Mouse (Mus musculus) forebrain, embryonic 14.5 days (tissue): Measurements from ENCODE around the gene Olfr1208. TPM values are rescaled to one million over a fixed set of nuclear protein-coding genes. Genes with fewer than 3 reads are reported as not detected.

Experiments
- ATAC-seq: fragments of 200-750 bp; cut with Nextera tagmentation; 2 replicates; pipeline ENCODE4 v1.8.0; 2017; ENCODE audit warnings: mild to moderate bottlenecking, moderate library complexity
- DNase-seq: peaks from one replicate; pipeline ENCODE4 v3.0.0-alpha.2; 2015; ENCODE audit warnings: low spot score
- H3K27ac ChIP-seq: fragments of 300-500 bp; sonication (generic); 2 replicates; pipeline ENCODE4 v1.5.1; 2014; ENCODE audit warnings: low read depth, mild to moderate bottlenecking, control low read depth, low read length, moderate library complexity
- H3K27me3 ChIP-seq: fragments of 300-500 bp; sonication (generic); replicated peaks from 2 replicates; pipeline ENCODE4 v1.6.1; 2014; ENCODE audit warnings: low read length, control low read depth, mixed read lengths; ENCODE audit not compliant: control insufficient read depth, insufficient read depth
- H3K36me3 ChIP-seq: fragments of 300-500 bp; sonication (generic); 2 replicates; pipeline ENCODE4 v1.6.1; 2014; ENCODE audit warnings: low read length, control low read depth; ENCODE audit not compliant: control insufficient read depth, insufficient read depth
- H3K4me1 ChIP-seq: fragments of 300-500 bp; sonication (generic); 2 replicates; pipeline ENCODE4 v1.6.1; 2014; ENCODE audit warnings: antibody characterized with exemption, low read length, control low read depth; ENCODE audit not compliant: control insufficient read depth, insufficient read depth
- H3K4me2 ChIP-seq: fragments of 300-500 bp; sonication (generic); 2 replicates; pipeline ENCODE4 v1.6.1; 2014; ENCODE audit warnings: mild to moderate bottlenecking, control low read depth, low read length
- H3K4me3 ChIP-seq: fragments of 300-500 bp; sonication (generic); 2 replicates; pipeline ENCODE4 v1.5.1; 2014; ENCODE audit warnings: low read depth, low read length, control low read depth
- H3K9ac ChIP-seq: fragments of 300-500 bp; sonication (generic); 2 replicates; pipeline ENCODE4 v1.6.1; 2014; ENCODE audit warnings: mild to moderate bottlenecking, low read length, control low read depth, moderate library complexity
- H3K9me3 ChIP-seq: fragments of 300-500 bp; sonication (generic); replicated peaks from 2 replicates; pipeline ENCODE4 v1.6.1; 2016; ENCODE audit warnings: low read length, control low read depth, mixed read lengths; ENCODE audit not compliant: control insufficient read depth
- WGBS: fragments of 180-500 bp; shearing (Covaris S2); extraction: QIAGEN DNeasy Blood & Tissue Kit; methylation state at CpG from one replicate; pipeline ENCODE4 v1.1.7; 2014; 5-methylcytosine and 5-hydroxymethylcytosine counted together
- polyA plus RNA-seq: library from polyadenylated mRNA; unstranded; fragments of >200 nt; fragmentation: Nextera tagmentation; extraction: Ambion mirVana; gene quantifications from 2 replicates; pipeline ENCODE4 v1.2.1, GENCODE M21; 2014

Olfr1208 gene
- polyA plus RNA-seq = not detected in 2 replicates

DNA sequence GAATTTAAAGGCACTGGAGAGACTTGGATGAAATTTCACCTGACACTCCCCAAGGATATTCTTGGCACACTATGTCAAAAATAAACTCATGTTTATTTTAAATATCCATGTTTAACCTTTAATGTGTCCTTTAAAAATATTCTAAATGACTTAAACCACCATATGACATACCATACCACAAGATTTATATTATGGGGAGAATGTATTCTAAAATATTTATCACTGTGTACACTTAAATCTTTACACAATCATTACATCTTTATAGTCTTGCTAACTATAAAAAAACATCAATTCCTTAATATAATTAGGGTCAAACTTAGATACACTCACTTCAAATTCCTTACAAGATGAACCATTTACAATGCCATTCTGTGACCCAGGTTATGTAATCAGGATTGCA lies at the start of gene Olfr1208:
Olfr1208 (minus strand) TSS at position 101 of the 400 bp plus-strand sequence.
- Histone ChIP-seq H3K9me3 (no peaks in the 10 kb centered on the region), H3K9ac (no peak within 1 kb of the TSS), H3K36me3 (no peaks in the 10 kb centered on the region), H3K27ac (no peak within 1 kb of the TSS), H3K4me1 (no peaks in the 10 kb centered on the region), H3K4me2 (no peak within 1 kb of the TSS), H3K27me3 (no peaks in the 10 kb centered on the region), H3K4me3 (no peak within 1 kb of the TSS)
- DNase-seq = no peak
- ATAC-seq = no peak

GRCm38 (mm10) chr2:88938011-88938410 lies 35.9 kb upstream of the Olfr1208 start, which contains the start of gene Olfr1211:
Gene Olfr1211 (minus strand): TSS chr2:88938111.
- Histone ChIP-seq H3K4me1 (no peaks in the 10 kb centered on the region), H3K27ac (no peak within 1 kb of the TSS), H3K9me3 (no peaks in the 10 kb centered on the region), H3K27me3 (no peaks in the 10 kb centered on the region), H3K4me3 (no peak within 1 kb of the TSS), H3K4me2 (no peak within 1 kb of the TSS), H3K36me3 (no peaks in the 10 kb centered on the region), H3K9ac (no peak within 1 kb of the TSS)
- 82% methylated on average over 1 of the region's 1 CpGs for whole genome bisulfite sequencing
- DNase-seq = no peak
- ATAC-seq = no peak

- H3K27me3 ChIP-seq = no peaks in the 10 kb centered on the region
- DNase-seq (no peak), ATAC-seq (no peak)
- H3K4me1 ChIP-seq = no peaks in the 10 kb centered on the region
- no peaks in the 10 kb centered on the region for H3K9me3 ChIP-seq
- H3K9ac ChIP-seq = no peak within 1 kb of the TSS
- H3K36me3 ChIP-seq = no peaks in the 10 kb centered on the region
- H3K4me3 ChIP-seq = no peak within 1 kb of the TSS
- 95% methylated on average over 3 of the region's 3 CpGs for WGBS
- H3K27ac ChIP-seq = no peak within 1 kb of the TSS
- no peak within 1 kb of the TSS for H3K4me2 ChIP-seq
Observed at GRCm38 (mm10) chr2:88915057-88915456, 12.9 kb upstream of the Olfr1208 start, which contains the start of gene Olfr1209. Gene Olfr1209 (minus strand): TSS chr2:88915157.

- H3K4me2 ChIP-seq = no peak within 1 kb of the TSS
- no peak within 1 kb of the TSS for H3K4me3 ChIP-seq
- WGBS = 88% methylated on average over 2 of the region's 2 CpGs
- no peak within 1 kb of the TSS for H3K9ac ChIP-seq
- no peaks in the 10 kb centered on the region for H3K27me3 ChIP-seq
- H3K4me1 ChIP-seq = no peaks in the 10 kb centered on the region
- no peaks in the 10 kb centered on the region for H3K36me3 ChIP-seq
- no peak within 1 kb of the TSS for H3K27ac ChIP-seq
- H3K9me3 ChIP-seq = no peaks in the 10 kb centered on the region
- ATAC-seq (no peak), DNase-seq (no peak)
Observed at GRCm38 (mm10) chr2:88862931-88863330, 39.2 kb downstream of the Olfr1208 start, which contains the start of gene Olfr1206. Gene Olfr1206 (plus strand): TSS chr2:88863231.

DNA sequence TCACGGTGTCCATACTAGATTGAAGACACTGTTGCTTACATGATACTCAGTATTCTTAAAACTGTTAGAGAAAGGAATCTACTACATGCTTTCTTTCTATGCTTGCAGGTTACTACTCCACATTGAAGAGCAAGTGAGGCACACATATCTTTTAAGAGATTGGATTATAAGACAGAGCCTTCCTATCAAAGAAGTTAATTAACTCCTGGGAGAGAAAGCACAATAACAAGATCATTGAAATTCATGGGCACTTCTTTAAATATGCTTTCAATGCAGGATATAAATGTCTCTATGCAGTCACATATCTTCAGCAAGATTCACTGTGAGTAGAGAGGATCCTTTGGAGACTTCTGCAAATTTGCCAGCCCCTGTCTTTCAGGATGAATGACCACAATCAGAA lies 53.1 kb downstream of the Olfr1208 start, which contains the start of gene Olfr1204:
Olfr1204 (plus strand) TSS at position 301 of the 400 bp plus-strand sequence.
- DNase-seq (no peak), ATAC-seq (no peak)
- Histone ChIP-seq H3K27ac (no peak within 1 kb of the TSS), H3K4me2 (no peak within 1 kb of the TSS), H3K36me3 (no peaks in the 10 kb centered on the region), H3K4me3 (no peak within 1 kb of the TSS), H3K9me3 (no peaks in the 10 kb centered on the region), H3K27me3 (no peaks in the 10 kb centered on the region), H3K9ac (no peak within 1 kb of the TSS), H3K4me1 (no peaks in the 10 kb centered on the region)
- WGBS = 93% methylated on average over 1 of the region's 1 CpGs

Other genes with a start within 250 kb of the Olfr1208 start
- gene Olfr1193, start 226.7 kb downstream of the Olfr1208 start, polyA plus RNA-seq = not detected in 2 replicates
- not detected in 2 replicates for gene Olfr1195, start 213.1 kb downstream of the Olfr1208 start, polyA plus RNA-seq
- not detected in 2 replicates for gene Olfr1196, start 197.7 kb downstream of the Olfr1208 start, polyA plus RNA-seq
- gene Olfr1197, start 169.9 kb downstream of the Olfr1208 start, polyA plus RNA-seq = not detected in 2 replicates
- not detected in 2 replicates for gene Olfr1198, start 150.9 kb downstream of the Olfr1208 start, polyA plus RNA-seq
- gene Olfr1199, start 141.8 kb downstream of the Olfr1208 start, polyA plus RNA-seq = not detected in 2 replicates
- not detected in 2 replicates for gene Olfr1200, start 131.8 kb downstream of the Olfr1208 start, polyA plus RNA-seq
- not detected in 2 replicates for gene Olfr1201, start 109.3 kb downstream of the Olfr1208 start, polyA plus RNA-seq
- gene Olfr1202, start 87.8 kb downstream of the Olfr1208 start, polyA plus RNA-seq = not detected in 2 replicates
- not detected in 2 replicates for gene Olfr1205, start 72.6 kb downstream of the Olfr1208 start, polyA plus RNA-seq
- gene Olfr1204, start 53.0 kb downstream of the Olfr1208 start, polyA plus RNA-seq = not detected in 2 replicates
- not detected in 2 replicates for gene Olfr1206, start 39.1 kb downstream of the Olfr1208 start, polyA plus RNA-seq
- gene Olfr1209, start 12.8 kb upstream of the Olfr1208 start, polyA plus RNA-seq = not detected in 2 replicates
- gene Olfr1211, start 35.8 kb upstream of the Olfr1208 start, polyA plus RNA-seq = not detected in 2 replicates
- not detected in 2 replicates for gene Olfr1212, start 51.7 kb upstream of the Olfr1208 start, polyA plus RNA-seq
- gene Gm13762, start 78.0 kb upstream of the Olfr1208 start, polyA plus RNA-seq = not detected in 2 replicates
- gene Olfr1214, start 90.3 kb upstream of the Olfr1208 start, polyA plus RNA-seq = not detected in 2 replicates
- not detected in 2 replicates for gene Olfr1215, start 104.7 kb upstream of the Olfr1208 start, polyA plus RNA-seq
- not detected in 2 replicates for gene Olfr1216, start 116.0 kb upstream of the Olfr1208 start, polyA plus RNA-seq
- gene Olfr1217, start 129.8 kb upstream of the Olfr1208 start, polyA plus RNA-seq = not detected in 2 replicates
- gene Olfr1218, start 158.9 kb upstream of the Olfr1208 start, polyA plus RNA-seq = not detected in 2 replicates
- not detected in 2 replicates for gene Olfr1219, start 181.2 kb upstream of the Olfr1208 start, polyA plus RNA-seq
- gene Olfr1220, start 204.5 kb upstream of the Olfr1208 start, polyA plus RNA-seq = not detected in 2 replicates
- not detected in 2 replicates for gene Olfr1221, start 215.0 kb upstream of the Olfr1208 start, polyA plus RNA-seq
- not detected in 2 replicates for gene Olfr1222, start 230.7 kb upstream of the Olfr1208 start, polyA plus RNA-seq
- gene Olfr1223, start 249.2 kb upstream of the Olfr1208 start, polyA plus RNA-seq = not detected in 2 replicates